Mouse (Mus musculus) inflammation-experienced regulatory T-cells, adult 16 weeks (primary cell): ENCODE measurements around the gene Dnajc17. TPM values are rescaled to one million over a fixed set of nuclear protein-coding genes. Genes with fewer than 3 reads are reported as not detected.

ENCODE experiments used
- polyA plus RNA-seq: library from polyadenylated mRNA; unstranded; fragments of 100-300 nt; shearing (Covaris generic); gene quantifications from one replicate; pipeline ENCODE4 v1.2.1, GENCODE M21; 2017

Dnajc17 gene
- 16.6 TPM for polyA plus RNA-seq

GRCm38 (mm10) chr2:119208344-119209175 is at the start of gene Dnajc17, which contains the start of gene Zfyve19:
TSS of gene Dnajc17 (minus strand) at chr2:119208795.
TSS of gene Zfyve19 (plus strand) at chr2:119208617.

GRCm38 (mm10) chr2:119237210-119237870 is 28.7 kb upstream of the Dnajc17 start, which contains the start of gene Spint1:
TSS of gene Spint1 (plus strand) at chr2:119237362.

GRCm38 (mm10) chr2:119229775-119230704 is 21.4 kb upstream of the Dnajc17 start, which contains the start of gene Ppp1r14d:
TSS of gene Ppp1r14d (minus strand) at chr2:119229906.

GRCm38 (mm10) chr2:119173991-119174651 is 34.5 kb downstream of the Dnajc17 start, which contains the start of gene Gm14137:
TSS of gene Gm14137 (plus strand) at chr2:119174509.

GRCm38 (mm10) chr2:119166901-119167865 is 41.4 kb downstream of the Dnajc17 start, which contains the start of gene Gchfr:
TSS of gene Gchfr (plus strand) at chr2:119167773.

GRCm38 (mm10) chr2:119156681-119157572 is 51.7 kb downstream of the Dnajc17 start, which contains the start of gene Rmdn3:
TSS of gene Rmdn3 (minus strand) at chr2:119157034.

Other genes with a start within 250 kb of the Dnajc17 start
- gene Ccdc32, start 179.4 kb downstream of the Dnajc17 start, polyA plus RNA-seq = 27.1 TPM
- gene Rpusd2, start 174.0 kb downstream of the Dnajc17 start, polyA plus RNA-seq = 3.0 TPM
- 3.4 TPM for gene Knl1, start 161.7 kb downstream of the Dnajc17 start, polyA plus RNA-seq
- gene Rad51, start 96.0 kb downstream of the Dnajc17 start, polyA plus RNA-seq = 8.4 TPM
- 25.7 TPM for gene Rmdn3, start 51.8 kb downstream of the Dnajc17 start, polyA plus RNA-seq
- not detected for gene Gchfr, start 41.0 kb downstream of the Dnajc17 start, polyA plus RNA-seq
- 0.90 TPM for gene Gm14137, start 34.3 kb downstream of the Dnajc17 start, polyA plus RNA-seq
- 69.5 TPM for gene Zfyve19, start 178 bp downstream of the Dnajc17 start, polyA plus RNA-seq
- gene Ppp1r14d, start 21.1 kb upstream of the Dnajc17 start, polyA plus RNA-seq = not detected
- gene Spint1, start 28.6 kb upstream of the Dnajc17 start, polyA plus RNA-seq = 0.44 TPM
- 0.56 TPM for gene Rhov, start 62.5 kb upstream of the Dnajc17 start, polyA plus RNA-seq
- 21.5 TPM for gene Vps18, start 79.9 kb upstream of the Dnajc17 start, polyA plus RNA-seq
- not detected for gene Dll4, start 117.0 kb upstream of the Dnajc17 start, polyA plus RNA-seq
- 0.18 TPM for gene Chac1, start 142.4 kb upstream of the Dnajc17 start, polyA plus RNA-seq